In the genomic region with DNA sequence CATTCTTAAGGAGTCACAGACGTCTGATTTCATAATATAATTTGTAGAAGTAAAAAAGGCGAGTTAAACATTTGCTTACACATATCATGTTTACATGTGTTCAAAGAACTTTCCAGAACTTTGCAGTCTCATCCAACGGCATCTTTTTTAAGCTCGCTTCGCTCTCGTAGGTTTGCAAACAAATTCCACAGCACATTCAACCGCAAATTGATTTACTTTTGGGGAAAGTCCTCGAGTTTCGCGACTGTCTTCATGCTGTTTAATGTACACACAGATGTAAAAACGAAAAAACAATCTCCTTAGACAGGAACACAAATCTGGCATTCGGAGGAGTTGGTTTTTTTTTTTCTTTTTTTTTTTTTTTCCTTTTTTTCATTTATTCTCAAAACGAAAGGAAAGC, we compare ENCODE assay signal across 17 mouse cellular contexts.
"Had no signal": no experiment of that assay in that cellular context is flagged by ENCODE, and none has a peak within 500 bp of the region (broad histone marks: within the 10 kb centered on the region; RNA-seq: fewer than 3 reads in every experiment).

No protein-coding gene starts in this region.

- DNase-seq: lung, adult 18-20 months; lung, postnatal 14 days; lung, postnatal 4 days; right cerebral cortex, postnatal 14 days; thymus, adult 2 months; thymus, postnatal 25 days; thymus, postnatal 4 days had no signal

- H3K4me2 ChIP-seq: lung, embryonic 15.5 days; midbrain, embryonic 12.5 days; neural tube, embryonic 12.5 days; neural tube, embryonic 15.5 days; stomach, embryonic 15.5 days had no signal

- H3K27me3 ChIP-seq: lung, embryonic 15.5 days; midbrain, embryonic 12.5 days; neural tube, embryonic 12.5 days; neural tube, embryonic 15.5 days; stomach, embryonic 15.5 days had no signal

- H3K4me3 ChIP-seq: lung, embryonic 15.5 days; midbrain, embryonic 10.5 days; midbrain, embryonic 12.5 days; myocyte; neural tube, embryonic 12.5 days; neural tube, embryonic 15.5 days; stomach, embryonic 15.5 days had no signal

- H3K27ac ChIP-seq: lung, embryonic 15.5 days; midbrain, embryonic 10.5 days; midbrain, embryonic 12.5 days; neural tube, embryonic 12.5 days; neural tube, embryonic 15.5 days; stomach, embryonic 15.5 days; stomach, postnatal 0 days had no signal

- ATAC-seq: lung, postnatal 0 days; midbrain, embryonic 16.5 days had no signal

- H3K9ac ChIP-seq: lung, embryonic 15.5 days; midbrain, embryonic 12.5 days; neural tube, embryonic 12.5 days; neural tube, embryonic 15.5 days; stomach, embryonic 15.5 days had no signal

- H3K36me3 ChIP-seq: lung, embryonic 15.5 days; midbrain, embryonic 10.5 days; midbrain, embryonic 12.5 days; neural tube, embryonic 12.5 days; neural tube, embryonic 15.5 days; stomach, embryonic 15.5 days had no signal

- H3K9me3 ChIP-seq: lung, embryonic 15.5 days; midbrain, embryonic 10.5 days; midbrain, embryonic 12.5 days; neural tube, embryonic 12.5 days; neural tube, embryonic 15.5 days; stomach, embryonic 15.5 days had no signal

- H3K4me1 ChIP-seq: lung, embryonic 15.5 days; stomach, embryonic 15.5 days had no signal
